Mouse (Mus musculus) brain, embryonic 14.5 days (tissue): ENCODE results near the gene Magi2.

Experiments used
- CTCF ChIP-seq: fragments of 200-500 bp; IDR thresholded peaks from 2 replicates; pipeline ENCODE4 v1.5.1; 2012; ENCODE audit warnings: inconsistent platforms, mild to moderate bottlenecking, moderate library complexity, borderline replicate concordance; ENCODE audit not compliant: insufficient read depth, insufficient read length; ENCODE audit errors: extremely low read depth
- POLR2A ChIP-seq: fragments of 200-500 bp; IDR thresholded peaks from 2 replicates; pipeline ENCODE4 v1.6.1; 2012; ENCODE audit warnings: mild to moderate bottlenecking, inconsistent platforms, borderline replicate concordance; ENCODE audit not compliant: poor library complexity, insufficient read depth, insufficient read length, severe bottlenecking; ENCODE audit errors: extremely low read depth

- no peak for TF ChIP-seq CTCF
- TF ChIP-seq POLR2A, result no peak
These were observed 429.1 kb downstream of the Magi2 start for GRCm38 (mm10) chr5:19655986-19656385.
